Mouse (Mus musculus) skeletal muscle tissue, adult 2 months (tissue): Measurements from ENCODE around the gene Nebl.

Experiments used
- DNase-seq: peaks from one replicate; pipeline ENCODE4 v3.0.0-alpha.2; 2012; ENCODE audit warnings: low read depth, low spot score

The Nebl gene

DNA sequence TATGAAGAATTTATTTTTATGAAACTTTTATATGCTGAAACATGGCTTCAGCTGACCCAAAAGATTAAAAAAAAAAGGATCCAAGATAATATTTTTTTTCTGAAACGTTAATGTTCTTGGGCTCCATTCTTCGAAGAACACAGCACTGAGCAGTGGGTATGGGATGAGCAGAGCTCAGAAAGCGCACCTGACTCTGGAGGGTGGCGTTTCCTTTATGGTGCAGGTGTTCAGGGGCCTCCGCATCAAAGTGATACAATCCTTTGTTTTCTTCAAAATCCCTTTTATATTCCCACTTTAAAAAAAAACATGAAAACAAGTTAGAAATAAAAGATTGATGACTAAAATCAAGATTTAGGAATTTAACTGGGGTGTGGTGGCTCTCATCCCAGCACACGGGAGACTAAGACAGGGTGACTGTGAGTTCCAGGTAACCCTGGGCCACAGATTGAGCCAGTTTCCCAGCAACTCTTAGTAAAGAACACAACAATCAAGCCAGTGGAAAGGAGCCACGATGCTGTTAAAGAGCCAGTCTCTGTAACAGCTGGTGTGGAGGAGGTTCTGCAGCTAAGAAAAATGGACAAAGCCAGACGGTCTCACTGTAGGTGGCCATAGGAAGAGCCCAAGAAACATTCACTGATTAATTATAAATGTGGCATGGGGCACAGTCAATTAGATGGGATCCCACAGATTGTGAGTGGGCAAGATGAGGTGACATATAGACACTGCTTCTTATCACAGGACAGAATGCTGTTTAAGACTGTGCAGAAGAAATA is 317.6 kb downstream of the Nebl start:
- DNase-seq, result no peak

GRCm38 (mm10) chr2:17409276-17409675 is 322.0 kb downstream of the Nebl start:
- DNase-seq, result no peak

DNA sequence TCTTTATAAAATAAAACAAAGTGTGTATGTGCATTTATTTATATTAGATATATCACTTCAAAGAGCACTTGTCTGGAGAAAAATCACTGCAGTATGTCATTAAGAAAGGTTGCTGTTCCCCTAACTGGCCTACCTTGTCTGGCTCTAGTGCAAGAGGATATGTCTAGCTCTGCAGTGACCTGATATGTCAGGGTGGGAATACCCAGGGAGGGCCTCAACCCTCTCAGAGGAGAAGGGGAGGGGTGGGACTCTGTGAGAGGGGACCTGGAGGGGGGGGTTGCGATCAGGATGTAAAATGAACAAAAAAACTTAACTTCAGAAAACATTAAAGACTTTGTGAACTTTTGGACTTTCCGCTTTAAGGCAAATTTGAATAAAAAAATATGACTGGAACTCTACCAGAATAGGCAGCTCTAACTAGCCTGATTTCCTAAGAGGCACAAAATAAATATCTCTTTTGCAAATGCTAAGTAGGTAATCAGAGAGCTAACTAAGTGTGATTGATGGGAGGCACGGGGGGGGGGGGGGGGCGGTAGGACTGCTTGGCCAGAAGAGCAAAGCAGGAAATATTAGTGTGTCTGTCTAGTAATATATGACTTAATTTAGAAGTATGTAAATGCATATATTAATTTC is 325.2 kb downstream of the Nebl start:
- no peak for DNase-seq

DNA sequence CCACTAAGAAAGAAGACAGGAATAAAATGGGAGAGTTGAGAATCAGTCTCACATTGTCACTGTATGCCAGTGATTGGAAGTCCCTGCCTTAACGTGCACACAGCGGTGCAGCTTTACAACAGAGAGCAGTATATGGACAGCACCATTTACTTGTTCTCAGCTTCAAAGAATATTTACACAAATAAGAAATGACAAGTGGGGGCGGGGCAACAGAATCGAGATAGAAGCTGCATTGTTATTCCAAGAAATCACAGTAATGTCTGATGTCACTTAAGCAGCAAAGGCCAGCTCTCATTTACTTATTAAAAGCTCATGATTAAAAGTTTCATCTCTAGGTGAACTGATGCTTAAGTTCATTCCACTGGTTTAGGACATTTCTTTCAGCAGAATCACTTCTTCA is 328.8 kb downstream of the Nebl start:
- no peak for DNase-seq

- no peak for DNase-seq
Observed at GRCm38 (mm10) chr2:17396235-17396634, 335.0 kb downstream of the Nebl start.

- no peak for DNase-seq
Observed at GRCm38 (mm10) chr2:17391389-17391788, 339.9 kb downstream of the Nebl start.

- no peak for DNase-seq
Observed at GRCm38 (mm10) chr2:17390513-17391200, 340.6 kb downstream of the Nebl start.

- no peak for DNase-seq
Observed at GRCm38 (mm10) chr2:17389886-17390285, 341.4 kb downstream of the Nebl start.

DNA sequence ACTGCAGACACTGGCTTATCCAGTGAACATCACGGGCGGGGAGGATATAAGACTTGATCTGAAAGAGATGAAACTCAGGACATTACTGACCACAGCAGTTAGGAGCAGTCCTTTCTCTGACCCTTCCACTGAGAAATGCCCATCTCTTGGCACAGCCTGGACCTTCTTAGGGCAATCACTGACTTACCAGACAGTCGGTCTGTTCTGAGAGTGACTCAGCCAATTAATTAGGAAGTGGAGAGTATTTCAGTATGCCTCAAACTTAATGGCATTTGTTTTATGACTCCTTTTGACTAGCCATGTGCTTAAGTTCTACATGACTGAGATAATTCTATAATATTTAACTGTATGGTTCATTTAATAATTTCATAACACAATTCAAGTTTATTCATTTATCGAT is 341.9 kb downstream of the Nebl start:
- DNase-seq, result no peak

DNA sequence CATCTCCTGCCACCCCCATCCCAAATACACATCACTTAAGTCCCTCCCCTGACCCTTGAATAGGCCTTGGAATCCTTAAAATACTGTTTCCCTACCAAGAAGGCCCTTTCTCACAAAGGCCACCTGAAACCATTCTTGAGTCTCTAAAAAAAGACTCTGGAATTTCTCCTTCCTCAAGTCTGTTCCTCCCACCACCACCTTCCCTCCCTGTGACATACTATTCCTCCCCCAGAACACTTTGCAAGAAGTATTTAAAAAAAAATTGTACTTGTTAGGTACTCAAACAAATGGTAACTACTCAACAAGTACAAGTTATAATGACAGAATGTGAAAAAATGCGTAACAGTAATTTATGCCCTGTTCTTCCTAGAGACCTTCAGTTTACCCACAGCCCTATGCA is 349.0 kb downstream of the Nebl start:
- DNase-seq, result no peak

- no peak for DNase-seq
Observed at GRCm38 (mm10) chr2:17375916-17376315, 355.3 kb downstream of the Nebl start.

DNA sequence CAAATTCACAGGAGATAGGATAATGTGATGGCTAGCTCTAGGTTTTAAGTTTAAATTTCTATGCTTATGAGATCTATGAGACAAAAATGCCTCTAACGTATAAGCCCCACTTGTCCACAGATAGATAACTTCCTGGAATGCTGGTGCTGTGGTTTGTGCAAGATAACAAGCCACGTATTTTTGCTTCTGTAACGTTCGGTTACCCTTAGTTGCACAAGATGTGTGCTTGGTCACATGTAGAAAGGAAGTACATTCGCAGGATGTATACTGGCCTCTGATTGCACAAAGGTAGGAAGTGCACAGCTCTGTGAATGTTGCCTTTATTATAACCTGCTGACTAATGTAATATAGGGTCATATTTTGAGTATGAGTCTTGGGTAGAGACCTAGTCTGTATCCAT is 365.6 kb downstream of the Nebl start:
- peak; percentile 1 for DNase-seq

GRCm38 (mm10) chr2:17364971-17365548 is 366.2 kb downstream of the Nebl start:
- DNase-seq, result no peak

DNA sequence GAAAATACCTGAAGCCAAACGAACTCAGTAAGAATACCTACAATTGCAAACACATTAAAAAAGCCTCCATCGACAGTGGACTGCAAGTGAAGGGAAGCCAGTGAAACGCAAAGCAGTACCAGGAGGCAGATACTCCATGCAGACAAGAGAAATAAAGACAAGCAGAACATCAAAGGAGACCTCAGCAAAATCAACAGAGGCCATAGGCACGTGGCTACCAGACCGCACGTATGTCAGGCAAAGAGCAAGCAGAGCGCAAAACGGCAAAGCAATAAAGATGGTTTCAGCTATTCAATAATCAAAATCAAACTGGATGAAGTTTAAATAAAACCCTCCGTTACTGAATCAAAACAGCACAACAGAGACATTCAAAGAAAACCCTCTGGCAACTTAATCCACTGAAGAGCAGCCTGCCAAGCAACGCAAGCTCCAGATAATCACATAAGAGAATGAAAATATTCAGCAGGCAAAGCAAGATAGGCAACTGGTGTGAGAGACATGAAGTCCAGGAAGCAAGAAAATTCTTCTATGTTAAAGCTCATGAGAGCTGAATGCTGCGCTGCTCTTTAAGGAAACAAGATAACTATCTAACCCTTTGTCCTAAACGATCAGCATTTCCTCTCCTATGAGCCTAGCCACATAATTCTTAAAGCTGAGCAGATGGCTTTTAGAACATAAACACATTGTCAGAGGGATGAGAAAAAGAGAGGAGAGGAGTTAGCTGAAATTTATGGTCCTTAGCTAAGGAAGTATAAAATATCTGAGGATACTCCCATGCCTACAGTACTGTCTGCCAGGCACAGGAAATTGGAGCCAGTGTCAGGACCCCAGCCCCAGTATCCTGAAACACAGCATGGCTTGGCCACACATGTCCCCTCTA is 367.7 kb downstream of the Nebl start:
- no peak for DNase-seq

GRCm38 (mm10) chr2:17362181-17362580 is 369.1 kb downstream of the Nebl start:
- DNase-seq, result no peak

DNA sequence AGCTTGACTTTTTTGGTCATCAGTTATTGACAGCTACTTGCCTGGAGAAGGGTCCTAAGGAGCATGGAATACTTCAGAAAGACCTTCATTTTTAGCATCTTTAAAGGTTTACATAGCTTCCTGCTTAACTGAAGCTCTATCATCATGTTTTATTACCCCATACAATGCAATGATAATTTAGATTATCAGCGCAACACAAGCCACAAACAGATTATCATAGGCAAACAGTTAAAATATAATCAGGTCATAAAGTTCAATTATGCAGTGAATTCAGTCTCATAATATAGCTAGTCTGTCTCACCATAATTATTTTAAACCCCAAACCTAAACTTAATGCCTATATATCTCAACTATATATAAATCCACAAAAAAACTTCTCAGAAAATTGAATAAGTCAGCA is 386.6 kb downstream of the Nebl start:
- no peak for DNase-seq

GRCm38 (mm10) chr2:17335451-17335850 is 395.8 kb downstream of the Nebl start:
- peak; percentile 4 for DNase-seq

GRCm38 (mm10) chr2:17326590-17326989 is 404.7 kb downstream of the Nebl start:
- DNase-seq, result no peak

DNA sequence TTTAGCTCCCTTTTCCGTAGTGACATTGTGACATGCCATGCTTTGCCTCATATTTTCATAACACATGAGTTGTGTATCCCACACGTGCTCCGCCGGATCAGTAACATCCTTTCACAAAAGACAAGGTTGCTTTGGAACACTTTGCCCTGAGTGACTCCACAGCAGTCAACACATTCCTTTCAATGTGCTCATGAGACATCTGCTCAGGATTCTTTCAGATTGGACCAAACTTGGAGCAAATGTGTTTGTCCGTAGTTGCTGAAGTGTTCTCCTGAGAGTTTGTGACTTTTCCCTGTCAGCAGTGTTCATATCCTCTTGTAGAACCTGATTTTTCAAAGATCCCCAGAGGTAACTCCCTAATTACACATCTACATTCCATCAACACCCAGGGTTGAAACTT is 414.4 kb downstream of the Nebl start:
- DNase-seq, result peak; percentile 86

DNA sequence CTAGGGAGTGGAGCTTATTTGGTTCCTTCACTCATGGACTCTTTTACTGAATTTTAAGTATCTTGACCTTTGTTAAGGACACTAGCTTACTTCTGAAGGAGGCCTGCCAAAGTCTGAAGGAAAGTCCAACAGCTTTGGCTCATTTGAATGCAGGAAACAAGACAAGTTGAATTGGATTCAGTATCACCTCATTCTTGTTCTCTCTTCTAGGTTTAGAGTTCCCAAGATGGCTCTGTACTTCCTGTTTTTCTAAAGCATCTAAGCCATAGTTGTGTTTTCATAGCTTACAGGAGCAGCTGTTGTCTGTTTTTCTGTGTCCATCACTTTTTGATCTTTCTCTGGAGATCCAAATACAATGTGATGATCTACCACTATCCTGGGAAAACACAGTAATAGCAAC is 429.9 kb downstream of the Nebl start:
- DNase-seq, result peak; percentile 59

DNA sequence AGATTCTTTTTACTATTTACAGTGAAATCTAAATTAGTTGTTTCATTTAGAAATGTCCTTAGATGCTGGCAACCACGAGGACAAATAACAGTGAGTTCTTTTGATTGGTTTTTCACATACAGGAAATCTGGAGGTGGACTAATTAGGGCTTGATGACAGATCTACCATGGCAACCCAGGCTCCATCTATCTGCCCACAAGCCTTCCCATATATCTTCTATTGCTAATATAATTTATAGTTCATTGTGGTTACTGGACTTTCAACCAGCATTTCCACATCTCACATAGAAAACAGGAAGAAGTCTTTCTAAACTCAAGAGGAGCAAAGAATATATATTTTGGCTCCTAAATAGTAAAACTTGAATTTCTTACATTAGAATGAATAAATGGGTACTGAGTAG is 433.8 kb downstream of the Nebl start:
- no peak for DNase-seq
